ENCODE assay signal across 21 mouse cellular contexts in genomic region chr15:101485911-101486635, GRCm38 (mm10). TPM values are rescaled to one million over a fixed set of nuclear protein-coding genes. Genes with fewer than 3 reads are reported as not detected.
A peak's percentile ranks its signal among the peaks of the same experiment; 100 is the strongest.
DNase-seq lines count a peak whose midpoint lies in the region; TF ChIP-seq lines count a peak whose summit lies in the region.
"Had no signal": no experiment of that assay in that cellular context is flagged by ENCODE, and none has a peak within 500 bp of the region (broad histone marks: within the 10 kb centered on the region; RNA-seq: fewer than 3 reads in every experiment).

No protein-coding gene starts in this region.

- no peaks in the 10 kb centered on the region for H3K27me3 ChIP-seq in kidney, adult 2 months (replicated peaks; ENCODE audit: control insufficient read depth, insufficient read depth, low read length)
- H3K27me3 ChIP-seq: hindbrain, embryonic 13.5 days; liver, embryonic 12.5 days had no signal

- TF ChIP-seq CTCF in kidney, adult 2 months (conservative IDR thresholded peaks at IDR 0.05; ENCODE audit: insufficient read depth, insufficient read length, low read depth, low read length): no peak

- H3K36me3 ChIP-seq in kidney, adult 2 months (ENCODE audit: control insufficient read depth, insufficient read depth, low read length): no peaks in the 10 kb centered on the region
- H3K36me3 ChIP-seq: heart, embryonic 13.5 days; hindbrain, embryonic 13.5 days; liver, embryonic 12.5 days had no signal

- peak; percentile 26 for DNase-seq in left cerebral cortex, adult 11 months (ENCODE audit: low spot score)
- DNase-seq in left cerebral cortex, postnatal 4 days: no peak
- DNase-seq in brain, adult 2 months (ENCODE audit: low read depth, low spot score): peak; percentile 75
- DNase-seq in left cerebral cortex, postnatal 25 days (ENCODE audit: low spot score in 2 of 2): peak; percentile 31 to 83
- DNase-seq in thymus, postnatal 0 days (ENCODE audit: low spot score): peak; percentile 65
- DNase-seq in gastrocnemius, postnatal 36 days: no peak
- no peak for DNase-seq in adrenal gland, postnatal 14 days
- DNase-seq in kidney, adult 2 months: no peak
- DNase-seq: B cell, adult 2 months; cerebellum, postnatal 10 days; lung, postnatal 10 days had no signal

- TF ChIP-seq POLR2A in kidney, adult 2 months (IDR thresholded peaks at IDR 0.05; ENCODE audit: low read depth, low read length): no peak

- intact Hi-C loops in left cerebral cortex, postnatal 4 days (cut with DNase I): no loop called here
- intact Hi-C loops in left cerebral cortex, postnatal 25 days (cut with DNase I): no loop called here
- intact Hi-C loops in gastrocnemius, postnatal 36 days (cut with DNase I): no loop called here

- WGBS in kidney, adult 2 months: 83% methylated on average over 11 of the region's 11 CpGs

- no peak overlapping the region for H3K4me3 ChIP-seq in kidney, adult 2 months (ENCODE audit: insufficient read depth, low read depth, low read length)
- H3K4me3 ChIP-seq: heart, embryonic 13.5 days; hindbrain, embryonic 13.5 days; liver, embryonic 12.5 days had no signal

- no peak overlapping the region for H3K27ac ChIP-seq in kidney, adult 2 months (ENCODE audit: insufficient read depth, low read depth, low read length)
- H3K27ac ChIP-seq: heart, embryonic 13.5 days; hindbrain, embryonic 13.5 days; kidney, postnatal 0 days; liver, embryonic 12.5 days had no signal

- H3K4me1 ChIP-seq in kidney, adult 2 months (ENCODE audit: control insufficient read depth, insufficient read depth, low read length): no peaks in the 10 kb centered on the region
- H3K4me1 ChIP-seq: liver, embryonic 12.5 days had no signal

RNA-seq across cellular contexts. Expression of gene Krt83, which starts 5.2 kb away (rescaled TPM):
- total RNA-seq in left cerebral cortex, postnatal 4 days (2021): not detected
- total RNA-seq in left cerebral cortex, postnatal 25 days (2021): not detected
- polyA plus RNA-seq in thymus, postnatal 0 days (2015; fragmentation: Nextera tagmentation; extraction: Ambion mirVana): 1.0 and 1.7 TPM in 2 replicates
- total RNA-seq in gastrocnemius, postnatal 36 days (2021): not detected
- total RNA-seq in adrenal gland, postnatal 14 days (2021): not detected in 2 replicates
- 0.08 TPM in 1 of 2 replicates, not detected in the other for polyA plus RNA-seq in kidney, adult 2 months (2012; rRNA removed)
- total RNA-seq: gastrocnemius, adult 8-10 months; layer of hippocampus, postnatal 36 days had no signal
- polyA plus RNA-seq: embryonic facial prominence, embryonic 11.5 days; heart, embryonic 13.5 days; hindbrain, embryonic 13.5 days; kidney, postnatal 0 days; liver, embryonic 12.5 days; midbrain, embryonic 16.5 days had no signal

RNA-seq across cellular contexts. Expression of gene Krt86, which starts 12.8 kb away (rescaled TPM):
- not detected for total RNA-seq in left cerebral cortex, postnatal 4 days (2021)
- total RNA-seq in left cerebral cortex, postnatal 25 days (2021): not detected
- polyA plus RNA-seq in thymus, postnatal 0 days (2015; fragmentation: Nextera tagmentation; extraction: Ambion mirVana): 0.28 and 0.46 TPM in 2 replicates
- total RNA-seq in gastrocnemius, postnatal 36 days (2021): not detected
- not detected in 2 replicates for total RNA-seq in adrenal gland, postnatal 14 days (2021)
- polyA plus RNA-seq in kidney, adult 2 months (2012; rRNA removed): not detected in 2 replicates
- total RNA-seq: gastrocnemius, adult 8-10 months; layer of hippocampus, postnatal 36 days had no signal
- polyA plus RNA-seq: embryonic facial prominence, embryonic 11.5 days; heart, embryonic 13.5 days; hindbrain, embryonic 13.5 days; kidney, postnatal 0 days; liver, embryonic 12.5 days had no signal

RNA-seq across cellular contexts. Expression of gene Krt81, which starts 22.5 kb away (rescaled TPM):
- total RNA-seq in left cerebral cortex, postnatal 4 days (2021): not detected
- not detected for total RNA-seq in left cerebral cortex, postnatal 25 days (2021)
- 0.47 and 0.48 TPM in 2 replicates for polyA plus RNA-seq in thymus, postnatal 0 days (2015; fragmentation: Nextera tagmentation; extraction: Ambion mirVana)
- not detected for total RNA-seq in gastrocnemius, postnatal 36 days (2021)
- not detected in 2 replicates for total RNA-seq in adrenal gland, postnatal 14 days (2021)
- not detected in 2 replicates for polyA plus RNA-seq in kidney, adult 2 months (2012; rRNA removed)
- total RNA-seq: gastrocnemius, adult 8-10 months; layer of hippocampus, postnatal 36 days; neutrophil, adult 5-6 weeks had no signal
- polyA plus RNA-seq: embryonic facial prominence, embryonic 11.5 days; heart, embryonic 13.5 days; hindbrain, embryonic 13.5 days; kidney, postnatal 0 days; liver, embryonic 12.5 days; spleen, adult 2 months had no signal

RNA-seq across cellular contexts. Expression of gene Gm49425, which starts 31.0 kb away (rescaled TPM):
- total RNA-seq in left cerebral cortex, postnatal 4 days (2021): not detected
- not detected for total RNA-seq in left cerebral cortex, postnatal 25 days (2021)
- polyA plus RNA-seq in thymus, postnatal 0 days (2015; fragmentation: Nextera tagmentation; extraction: Ambion mirVana): 0.13 and 0.39 TPM in 2 replicates
- total RNA-seq in gastrocnemius, postnatal 36 days (2021): not detected
- total RNA-seq in adrenal gland, postnatal 14 days (2021): not detected in 2 replicates
- polyA plus RNA-seq in kidney, adult 2 months (2012; rRNA removed): not detected in 2 replicates
- total RNA-seq: gastrocnemius, adult 8-10 months; layer of hippocampus, postnatal 36 days; neutrophil, adult 5-6 weeks had no signal
- polyA plus RNA-seq: embryonic facial prominence, embryonic 11.5 days; heart, embryonic 13.5 days; hindbrain, embryonic 13.5 days; kidney, postnatal 0 days; liver, embryonic 12.5 days; midbrain, embryonic 16.5 days; spleen, adult 2 months had no signal

RNA-seq across cellular contexts. Expression of gene Krt88, which starts 38.5 kb away (rescaled TPM):
- not detected for total RNA-seq in left cerebral cortex, postnatal 4 days (2021)
- not detected for total RNA-seq in left cerebral cortex, postnatal 25 days (2021)
- polyA plus RNA-seq in thymus, postnatal 0 days (2015; fragmentation: Nextera tagmentation; extraction: Ambion mirVana): 0.28 TPM in 1 of 2 replicates, not detected in the other
- not detected for total RNA-seq in gastrocnemius, postnatal 36 days (2021)
- not detected in 2 replicates for total RNA-seq in adrenal gland, postnatal 14 days (2021)
- polyA plus RNA-seq in kidney, adult 2 months (2012; rRNA removed): 0.18 TPM in 1 of 2 replicates, not detected in the other
- total RNA-seq: gastrocnemius, adult 8-10 months; layer of hippocampus, postnatal 36 days; neutrophil, adult 5-6 weeks had no signal
- polyA plus RNA-seq: embryonic facial prominence, embryonic 11.5 days; heart, embryonic 13.5 days; hindbrain, embryonic 13.5 days; liver, embryonic 12.5 days; midbrain, embryonic 16.5 days; spleen, adult 2 months had no signal

Comparison
In these comparisons a context has a peak if more than half of its experiments do, and no peak if none do; other contexts are left out.
1. DNase-seq: peak in left cerebral cortex, adult 11 months (single experiment), brain, adult 2 months (single experiment), left cerebral cortex, postnatal 25 days (2 of 2) and thymus, postnatal 0 days (single experiment); none in left cerebral cortex, postnatal 4 days (single experiment), gastrocnemius, postnatal 36 days (0 of 2), adrenal gland, postnatal 14 days (single experiment) and kidney, adult 2 months (single experiment).